Mouse (Mus musculus) midbrain, postnatal 0 days (tissue): Measurements from ENCODE around the gene Rpl15. TPM values are rescaled to one million over a fixed set of nuclear protein-coding genes. Genes with fewer than 3 reads are reported as not detected.

Source experiments
- ATAC-seq: fragments of 200-750 bp; cut with Nextera tagmentation; 2 replicates; pipeline ENCODE4 v1.8.0; 2017; ENCODE audit warnings: moderate number of reproducible peaks, mild to moderate bottlenecking, moderate TSS enrichment, moderate library complexity; ENCODE audit not compliant: low FRiP score
- DNase-seq: peaks from one replicate; pipeline ENCODE4 v3.0.0-alpha.2; 2015; ENCODE audit warnings: low spot score
- H3K27ac ChIP-seq: fragments of 300-500 bp; sonication (generic); 2 replicates; pipeline ENCODE4 v1.5.1; 2014; ENCODE audit warnings: low read depth, mild to moderate bottlenecking, low read length, mixed read lengths
- H3K27me3 ChIP-seq: fragments of 300-500 bp; sonication (generic); 2 replicates; pipeline ENCODE4 v1.6.1; 2014; ENCODE audit warnings: low read length, control low read depth, mixed read lengths; ENCODE audit not compliant: insufficient read depth
- H3K36me3 ChIP-seq: fragments of 300-500 bp; sonication (generic); 2 replicates; pipeline ENCODE4 v1.6.1; 2014; ENCODE audit warnings: low read length, control low read depth, mixed read lengths; ENCODE audit not compliant: insufficient read depth
- H3K4me1 ChIP-seq: fragments of 300-500 bp; sonication (generic); 2 replicates; pipeline ENCODE4 v1.6.1; 2014; ENCODE audit warnings: mild to moderate bottlenecking, control low read depth, antibody characterized with exemption, low read length, mixed read lengths; ENCODE audit not compliant: insufficient read depth
- H3K4me2 ChIP-seq: fragments of 300-500 bp; sonication (generic); 2 replicates; pipeline ENCODE4 v1.6.1; 2014; ENCODE audit warnings: low read depth, mild to moderate bottlenecking, low read length, mixed read lengths; ENCODE audit not compliant: poor library complexity, severe bottlenecking
- H3K4me3 ChIP-seq: fragments of 300-500 bp; sonication (generic); 2 replicates; pipeline ENCODE4 v1.5.1; 2014; ENCODE audit warnings: low read depth, mild to moderate bottlenecking, low read length, moderate library complexity
- H3K9ac ChIP-seq: fragments of 300-500 bp; sonication (generic); replicated peaks from 2 replicates; pipeline ENCODE4 v1.6.1; 2014; ENCODE audit warnings: mild to moderate bottlenecking, low read length, moderate library complexity, mixed read lengths; ENCODE audit not compliant: poor library complexity, severe bottlenecking
- H3K9me3 ChIP-seq: fragments of 300-500 bp; sonication (generic); 2 replicates; pipeline ENCODE4 v1.6.1; 2016; ENCODE audit warnings: low read length, control low read depth
- CTCF ChIP-seq: IDR thresholded peaks from 2 replicates; pipeline ENCODE4 v1.5.1; 2016; ENCODE audit warnings: antibody characterized with exemption, mild to moderate bottlenecking
- WGBS: fragments of 180-500 bp; shearing (Covaris S2); extraction: QIAGEN DNeasy Blood & Tissue Kit; methylation state at CpG from one replicate; pipeline ENCODE4 v1.1.7; 2014; 5-methylcytosine and 5-hydroxymethylcytosine counted together
- polyA plus RNA-seq: library from polyadenylated mRNA; unstranded; fragments of >200 nt; fragmentation: Nextera tagmentation; extraction: Ambion mirVana; gene quantifications from 2 replicates; pipeline ENCODE4 v1.2.1, GENCODE M21; 2015
- total RNA-seq: library from RNA; depleted of rRNA; stranded (reverse); fragments of >200 nt; gene quantifications from 2 replicates; pipeline ENCODE4 v1.2.3, GENCODE M21; 2014; rRNA removed

Gene Rpl15
- total RNA-seq (558 and 568 TPM in 2 replicates), polyA plus RNA-seq (287 and 293 TPM in 2 replicates)

- Histone ChIP-seq H3K4me2 (peak within 1 kb of the TSS; percentile 59), H3K36me3 (no peaks in the 10 kb centered on the region), H3K4me3 (peak within 1 kb of the TSS; percentile 88), H3K9me3 (no peaks in the 10 kb centered on the region), H3K9ac (peak within 1 kb of the TSS; percentile 97), H3K4me1 (peaks cover 2% of the 10 kb centered on the region; the same call in 1 of the 2 replicates), H3K27ac (peak within 1 kb of the TSS; percentile 87), H3K27me3 (no peaks in the 10 kb centered on the region)
- DNase-seq = peak; percentile 99
- peak; percentile 53 for TF ChIP-seq CTCF
- peak; percentile 99 for ATAC-seq
- under 1% methylated on average over 78 of the region's 78 CpGs for WGBS
Observed at GRCm38 (mm10) chr14:18270529-18271441, at the start of gene Rpl15, which contains the start of gene Nkiras1. Gene Rpl15, minus strand, starts transcription at chr14:18271391. Gene Nkiras1, plus strand, starts transcription at chr14:18271136.

GRCm38 (mm10) chr14:18317457-18318411 is 46.5 kb upstream of the Rpl15 start:
- Histone ChIP-seq H3K27me3 (no peaks in the 10 kb centered on the region), H3K4me3 (no peak overlapping the region), H3K27ac (no peak overlapping the region), H3K9me3 (no peaks in the 10 kb centered on the region), H3K9ac (no peak overlapping the region), H3K36me3 (no peaks in the 10 kb centered on the region), H3K4me1 (no peaks in the 10 kb centered on the region), H3K4me2 (no peak overlapping the region)
- TF ChIP-seq CTCF = no peak
- no peak for ATAC-seq
- no peak for DNase-seq
- WGBS = 83% methylated on average over 11 of the region's 11 CpGs

GRCm38 (mm10) chr14:18304165-18304564 is 33.0 kb upstream of the Rpl15 start:
- ATAC-seq (no peak), DNase-seq (no peak)
- Histone ChIP-seq H3K9ac (no peak overlapping the region), H3K9me3 (no peaks in the 10 kb centered on the region), H3K4me2 (no peak overlapping the region), H3K4me1 (no peaks in the 10 kb centered on the region), H3K36me3 (no peaks in the 10 kb centered on the region), H3K4me3 (no peak overlapping the region), H3K27me3 (no peaks in the 10 kb centered on the region), H3K27ac (no peak overlapping the region)
- no peak for TF ChIP-seq CTCF
- WGBS = 94% methylated on average over 5 of the region's 5 CpGs

- peak; percentile 58; the same call in 1 of the 2 replicates for ATAC-seq
- no peak overlapping the region for H3K9ac ChIP-seq
- whole genome bisulfite sequencing = 66% methylated on average over 4 of the region's 4 CpGs
- H3K9me3 ChIP-seq = no peaks in the 10 kb centered on the region
- no peaks in the 10 kb centered on the region for H3K4me1 ChIP-seq
- H3K27me3 ChIP-seq = no peaks in the 10 kb centered on the region
- TF ChIP-seq CTCF = no peak
- H3K36me3 ChIP-seq = 0 out of 2 replicates have a peak, but pooled peaks cover 2% of the 10 kb centered on the region
- H3K27ac ChIP-seq = no peak overlapping the region
- no peak overlapping the region for H3K4me2 ChIP-seq
- H3K4me3 ChIP-seq = no peak overlapping the region
- DNase-seq = peak; percentile 63
Observed at GRCm38 (mm10) chr14:18303262-18303661, 32.1 kb upstream of the Rpl15 start.

- H3K9me3 ChIP-seq = no peaks in the 10 kb centered on the region
- H3K4me3 ChIP-seq = no peak overlapping the region
- no peaks in the 10 kb centered on the region for H3K4me1 ChIP-seq
- DNase-seq (no peak), ATAC-seq (no peak)
- no peak overlapping the region for H3K9ac ChIP-seq
- WGBS = 87% methylated on average over 3 of the region's 3 CpGs
- no peak for TF ChIP-seq CTCF
- H3K27me3 ChIP-seq = no peaks in the 10 kb centered on the region
- H3K4me2 ChIP-seq = no peak overlapping the region
- 0 out of 2 replicates have a peak, but pooled peaks cover 2% of the 10 kb centered on the region for H3K36me3 ChIP-seq
- H3K27ac ChIP-seq = no peak overlapping the region
Observed at GRCm38 (mm10) chr14:18302750-18303149, 31.6 kb upstream of the Rpl15 start.
